Mouse (Mus musculus): ENCODE data around the gene Pim1. TPM values are rescaled to one million over a fixed set of nuclear protein-coding genes. Genes with fewer than 3 reads are reported as not detected.

Gene Pim1
- polyA plus RNA-seq, 1 experiment: 350 TPM

- no peaks in the 10 kb centered on the region for H3K9me3 ChIP-seq (replicated peaks; ENCODE audit: control insufficient read depth, insufficient read depth, low read length, poor library complexity, severe bottlenecking)
- no peaks in the 10 kb centered on the region for H3K27me3 ChIP-seq (ENCODE audit: control insufficient read depth, insufficient read depth, low read length, poor library complexity, severe bottlenecking)
- no peak overlapping the region for H3K9ac ChIP-seq (ENCODE audit: low read depth, poor library complexity, severe bottlenecking)
- peak; percentile 59; the same call in 1 of the 2 replicates for TF ChIP-seq EP300 (IDR thresholded peaks at IDR 0.05; ENCODE audit: insufficient read depth, low read depth, low read length)
- TF ChIP-seq POLR2A (IDR thresholded peaks at IDR 0.05; ENCODE audit: insufficient read depth, low read length): no peak
- no peak for TF ChIP-seq CTCF (IDR thresholded peaks at IDR 0.05; ENCODE audit: low read depth, low read length)
- no peaks in the 10 kb centered on the region for H3K36me3 ChIP-seq (ENCODE audit: control insufficient read depth, insufficient read depth, low read length, poor library complexity, severe bottlenecking)
- H3K27ac ChIP-seq (ENCODE audit: insufficient read depth, low read length): peak overlapping the region; percentile 51; the same call in 1 of the 2 replicates
- peaks cover 3% of the 10 kb centered on the region for H3K4me1 ChIP-seq (ENCODE audit: control insufficient read depth, insufficient read depth, low read length)
- H3K4me3 ChIP-seq (ENCODE audit: low read depth, low read length): peak overlapping the region; percentile 68
Measured at GRCm38 (mm10) chr17:29519731-29520130, 29.2 kb downstream of the Pim1 start.

- Histone ChIP-seq H3K9me3 (replicated peaks; ENCODE audit: control insufficient read depth, insufficient read depth, low read length, poor library complexity, severe bottlenecking) (no peaks in the 10 kb centered on the region), H3K4me3 (ENCODE audit: low read depth, low read length) (no peak overlapping the region), H3K36me3 (ENCODE audit: control insufficient read depth, insufficient read depth, low read length, poor library complexity, severe bottlenecking) (no peaks in the 10 kb centered on the region), H3K9ac (ENCODE audit: low read depth, poor library complexity, severe bottlenecking) (no peak overlapping the region), H3K4me1 (ENCODE audit: control insufficient read depth, insufficient read depth, low read length) (no peaks in the 10 kb centered on the region), H3K27ac (ENCODE audit: insufficient read depth, low read length) (no peak overlapping the region), H3K27me3 (ENCODE audit: control insufficient read depth, insufficient read depth, low read length, poor library complexity, severe bottlenecking) (no peaks in the 10 kb centered on the region)
- no peak for TF ChIP-seq CTCF (IDR thresholded peaks at IDR 0.05; ENCODE audit: low read depth, low read length)
- TF ChIP-seq POLR2A (IDR thresholded peaks at IDR 0.05; ENCODE audit: insufficient read depth, low read length): no peak
- no peak for TF ChIP-seq EP300 (IDR thresholded peaks at IDR 0.05; ENCODE audit: insufficient read depth, low read depth, low read length)
Measured at GRCm38 (mm10) chr17:29525613-29526012, 35.1 kb downstream of the Pim1 start.

GRCm38 (mm10) chr17:29528568-29529187, 38.1 kb downstream of the Pim1 start:
- Histone ChIP-seq H3K9me3 (replicated peaks; ENCODE audit: control insufficient read depth, insufficient read depth, low read length, poor library complexity, severe bottlenecking) (no peaks in the 10 kb centered on the region), H3K9ac (ENCODE audit: low read depth, poor library complexity, severe bottlenecking) (no peak overlapping the region), H3K27ac (ENCODE audit: insufficient read depth, low read length) (no peak overlapping the region), H3K4me3 (ENCODE audit: low read depth, low read length) (no peak overlapping the region), H3K36me3 (ENCODE audit: control insufficient read depth, insufficient read depth, low read length, poor library complexity, severe bottlenecking) (no peaks in the 10 kb centered on the region), H3K27me3 (ENCODE audit: control insufficient read depth, insufficient read depth, low read length, poor library complexity, severe bottlenecking) (no peaks in the 10 kb centered on the region), H3K4me1 (ENCODE audit: control insufficient read depth, insufficient read depth, low read length) (no peaks in the 10 kb centered on the region)
- TF ChIP-seq POLR2A (IDR thresholded peaks at IDR 0.05; ENCODE audit: insufficient read depth, low read length) (no peak), EP300 (IDR thresholded peaks at IDR 0.05; ENCODE audit: insufficient read depth, low read depth, low read length) (no peak), CTCF (IDR thresholded peaks at IDR 0.05; ENCODE audit: low read depth, low read length) (peak; percentile 71)

GRCm38 (mm10) chr17:29530508-29530907, 40.0 kb downstream of the Pim1 start:
- no peaks in the 10 kb centered on the region for H3K36me3 ChIP-seq (ENCODE audit: control insufficient read depth, insufficient read depth, low read length, poor library complexity, severe bottlenecking)
- H3K27me3 ChIP-seq (ENCODE audit: control insufficient read depth, insufficient read depth, low read length, poor library complexity, severe bottlenecking): no peaks in the 10 kb centered on the region
- no peak overlapping the region for H3K27ac ChIP-seq (ENCODE audit: insufficient read depth, low read length)
- no peaks in the 10 kb centered on the region for H3K9me3 ChIP-seq (replicated peaks; ENCODE audit: control insufficient read depth, insufficient read depth, low read length, poor library complexity, severe bottlenecking)
- no peaks in the 10 kb centered on the region for H3K4me1 ChIP-seq (ENCODE audit: control insufficient read depth, insufficient read depth, low read length)
- no peak overlapping the region for H3K9ac ChIP-seq (ENCODE audit: low read depth, poor library complexity, severe bottlenecking)
- TF ChIP-seq CTCF (IDR thresholded peaks at IDR 0.05; ENCODE audit: low read depth, low read length) (no peak), POLR2A (IDR thresholded peaks at IDR 0.05; ENCODE audit: insufficient read depth, low read length) (no peak), EP300 (IDR thresholded peaks at IDR 0.05; ENCODE audit: insufficient read depth, low read depth, low read length) (no peak)
- H3K4me3 ChIP-seq (ENCODE audit: low read depth, low read length): no peak overlapping the region

- no peaks in the 10 kb centered on the region for H3K4me1 ChIP-seq (ENCODE audit: control insufficient read depth, insufficient read depth, low read length)
- no peak overlapping the region for H3K4me3 ChIP-seq (ENCODE audit: low read depth, low read length)
- TF ChIP-seq CTCF (IDR thresholded peaks at IDR 0.05; ENCODE audit: low read depth, low read length) (peak; percentile 75), POLR2A (IDR thresholded peaks at IDR 0.05; ENCODE audit: insufficient read depth, low read length) (no peak), EP300 (IDR thresholded peaks at IDR 0.05; ENCODE audit: insufficient read depth, low read depth, low read length) (0 out of 2 replicates have a peak, but pooled peaks have one; percentile 9)
- H3K9me3 ChIP-seq (replicated peaks; ENCODE audit: control insufficient read depth, insufficient read depth, low read length, poor library complexity, severe bottlenecking): no peaks in the 10 kb centered on the region
- no peak overlapping the region for H3K9ac ChIP-seq (ENCODE audit: low read depth, poor library complexity, severe bottlenecking)
- H3K27ac ChIP-seq (ENCODE audit: insufficient read depth, low read length): no peak overlapping the region
- no peaks in the 10 kb centered on the region for H3K27me3 ChIP-seq (ENCODE audit: control insufficient read depth, insufficient read depth, low read length, poor library complexity, severe bottlenecking)
- H3K36me3 ChIP-seq (ENCODE audit: control insufficient read depth, insufficient read depth, low read length, poor library complexity, severe bottlenecking): no peaks in the 10 kb centered on the region
Measured at GRCm38 (mm10) chr17:29531278-29531677, 40.7 kb downstream of the Pim1 start.

GRCm38 (mm10) chr17:29531757-29532384, 41.3 kb downstream of the Pim1 start:
- Histone ChIP-seq H3K27ac (ENCODE audit: insufficient read depth, low read length) (no peak overlapping the region), H3K9ac (ENCODE audit: low read depth, poor library complexity, severe bottlenecking) (no peak overlapping the region), H3K4me1 (ENCODE audit: control insufficient read depth, insufficient read depth, low read length) (no peaks in the 10 kb centered on the region), H3K4me3 (ENCODE audit: low read depth, low read length) (no peak overlapping the region), H3K36me3 (ENCODE audit: control insufficient read depth, insufficient read depth, low read length, poor library complexity, severe bottlenecking) (no peaks in the 10 kb centered on the region), H3K9me3 (replicated peaks; ENCODE audit: control insufficient read depth, insufficient read depth, low read length, poor library complexity, severe bottlenecking) (no peaks in the 10 kb centered on the region), H3K27me3 (ENCODE audit: control insufficient read depth, insufficient read depth, low read length, poor library complexity, severe bottlenecking) (no peaks in the 10 kb centered on the region)
- TF ChIP-seq EP300 (IDR thresholded peaks at IDR 0.05; ENCODE audit: insufficient read depth, low read depth, low read length) (no peak), CTCF (IDR thresholded peaks at IDR 0.05; ENCODE audit: low read depth, low read length) (no peak), POLR2A (IDR thresholded peaks at IDR 0.05; ENCODE audit: insufficient read depth, low read length) (no peak)
